ENCODE assay signal across 26 mouse cellular contexts in the genomic region with DNA sequence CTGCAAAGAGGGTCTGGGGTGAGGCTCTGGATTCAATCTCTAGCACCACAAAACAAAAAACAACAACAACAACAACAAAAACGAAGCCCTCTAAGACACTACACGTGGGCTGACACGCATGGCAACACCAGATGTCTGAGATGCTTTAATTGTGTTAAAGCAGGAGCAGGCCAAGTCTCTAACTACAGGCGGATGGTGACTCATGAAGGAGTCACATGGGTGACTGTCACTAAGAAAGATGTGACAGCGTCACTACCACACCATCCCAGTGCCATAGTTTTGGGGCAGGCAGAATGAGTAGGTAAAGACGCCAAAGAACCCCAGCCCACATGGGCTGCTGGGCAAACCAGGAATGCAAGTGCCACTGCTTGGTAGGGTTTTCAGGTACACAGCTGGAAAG. TPM values are rescaled to one million over a fixed set of nuclear protein-coding genes. Genes with fewer than 3 reads are reported as not detected.
DNase-seq lines count a peak whose midpoint lies in the region; TF ChIP-seq lines count a peak whose summit lies in the region.
"Had no signal": no experiment of that assay in that cellular context is flagged by ENCODE, and none has a peak within 500 bp of the region (broad histone marks: within the 10 kb centered on the region; RNA-seq: fewer than 3 reads in every experiment).

No protein-coding gene starts in this region.

- no peak overlapping the region for H3K4me3 ChIP-seq in bone marrow macrophage, adult 2 months (ENCODE audit: insufficient read depth, low read length)
- no peak overlapping the region for H3K4me3 ChIP-seq in midbrain, embryonic 10.5 days
- H3K4me3 ChIP-seq: embryonic facial prominence, embryonic 12.5 days; heart, embryonic 13.5 days; limb, embryonic 12.5 days; liver, embryonic 15.5 days; neural tube, embryonic 13.5 days had no signal

- TF ChIP-seq POLR2A in bone marrow macrophage, adult 2 months (IDR thresholded peaks at IDR 0.05; ENCODE audit: borderline replicate concordance, low read depth, low read length): no peak

- H3K4me1 ChIP-seq in bone marrow macrophage, adult 2 months (ENCODE audit: control insufficient read depth, insufficient read depth, low read length): peaks cover 25% of the 10 kb centered on the region
- H3K4me1 ChIP-seq in midbrain, embryonic 10.5 days: peaks cover 2% of the 10 kb centered on the region; the same call in 1 of the 2 replicates
- H3K4me1 ChIP-seq: embryonic facial prominence, embryonic 12.5 days had no signal

- 90% methylated on average over 6 of the region's 6 CpGs for WGBS in midbrain, embryonic 10.5 days

- peak overlapping the region; percentile 22; the same call in 1 of the 2 replicates for H3K27ac ChIP-seq in bone marrow macrophage, adult 2 months (ENCODE audit: insufficient read depth, low read depth, low read length)
- no peak overlapping the region for H3K27ac ChIP-seq in midbrain, embryonic 10.5 days (replicated peaks)
- H3K27ac ChIP-seq: embryonic facial prominence, embryonic 12.5 days; hindbrain, embryonic 14.5 days; limb, embryonic 12.5 days; liver, embryonic 15.5 days; neural tube, embryonic 13.5 days had no signal

- H3K36me3 ChIP-seq in midbrain, embryonic 10.5 days: no peaks in the 10 kb centered on the region
- H3K36me3 ChIP-seq: embryonic facial prominence, embryonic 12.5 days; heart, embryonic 13.5 days; limb, embryonic 12.5 days; liver, embryonic 15.5 days; neural tube, embryonic 13.5 days had no signal

- TF ChIP-seq CTCF in bone marrow macrophage, adult 2 months (IDR thresholded peaks at IDR 0.05; ENCODE audit: low read depth, low read length): no peak

- H3K27me3 ChIP-seq in midbrain, embryonic 10.5 days (ENCODE audit: low read depth, poor library complexity, severe bottlenecking): peaks cover 8% of the 10 kb centered on the region; the same call in 1 of the 2 replicates
- H3K27me3 ChIP-seq: embryonic facial prominence, embryonic 12.5 days; heart, embryonic 13.5 days; limb, embryonic 12.5 days; neural tube, embryonic 13.5 days; Patski had no signal

- peak; percentile 24 for DNase-seq in adrenal gland, postnatal 25 days
- DNase-seq in adrenal gland, postnatal 10 days: no peak
- DNase-seq in layer of hippocampus, adult 9-11 months: peak; percentile 44
- DNase-seq in layer of hippocampus, postnatal 14 days (ENCODE audit: low spot score in 2 of 2): no peak
- peak; percentile 47 for DNase-seq in 3T3-L1 (ENCODE audit: low read depth, low spot score)
- no peak for DNase-seq in midbrain, embryonic 10.5 days (ENCODE audit: low spot score)
- DNase-seq in kidney, postnatal 14 days: no peak
- DNase-seq: cerebellum, adult 9-11 months; embryo, embryonic 11 days; heart, postnatal 10 days; kidney, adult 9 months; kidney, postnatal 25 days; lung, embryonic 14.5 days; lung, postnatal 14 days; right cerebral cortex, postnatal 4 days; thymus, adult 18-20 months; thymus, postnatal 25 days had no signal

- H3K9me3 ChIP-seq in midbrain, embryonic 10.5 days (replicated peaks): no peaks in the 10 kb centered on the region
- H3K9me3 ChIP-seq: embryonic facial prominence, embryonic 12.5 days; G1E; heart, embryonic 13.5 days; limb, embryonic 12.5 days; liver, embryonic 15.5 days; neural tube, embryonic 13.5 days had no signal

RNA-seq across cellular contexts. Expression of gene Klc1, which starts 6.2 kb away (rescaled TPM):
- 118 and 144 TPM in 2 replicates for total RNA-seq in adrenal gland, postnatal 25 days (2021)
- 100 to 1,000 TPM in 1 of 2 experiments, 10 to 100 TPM in 1; 94.0 to 133 TPM for total RNA-seq in adrenal gland, postnatal 10 days (2021)
- total RNA-seq in layer of hippocampus, postnatal 14 days (2021): 100 to 1,000 TPM; 826 to 832 TPM
- polyA plus RNA-seq in bone marrow macrophage, adult 2 months (2012; ENCODE audit: insufficient read depth, insufficient read length, missing spikeins): 70.9 and 71.7 TPM in 2 replicates
- polyA plus RNA-seq in midbrain, embryonic 10.5 days (2016; fragmentation: Nextera tagmentation; extraction: Ambion mirVana): 189 and 265 TPM in 2 replicates

RNA-seq across cellular contexts. Expression of gene Apopt1, which starts 39.4 kb away (rescaled TPM):
- 69.6 and 71.2 TPM in 2 replicates for total RNA-seq in adrenal gland, postnatal 25 days (2021)
- total RNA-seq in adrenal gland, postnatal 10 days (2021): 10 to 100 TPM; 69.0 to 72.8 TPM
- 10 to 100 TPM; 38.5 to 40.0 TPM for total RNA-seq in layer of hippocampus, postnatal 14 days (2021)
- 34.5 and 38.7 TPM in 2 replicates for polyA plus RNA-seq in bone marrow macrophage, adult 2 months (2012; ENCODE audit: insufficient read depth, insufficient read length, missing spikeins)
- polyA plus RNA-seq in midbrain, embryonic 10.5 days (2016; fragmentation: Nextera tagmentation; extraction: Ambion mirVana): 59.8 and 59.9 TPM in 2 replicates

RNA-seq across cellular contexts. Expression of gene Bag5, which starts 39.4 kb away (rescaled TPM):
- 34.8 and 36.2 TPM in 2 replicates for total RNA-seq in adrenal gland, postnatal 25 days (2021)
- total RNA-seq in adrenal gland, postnatal 10 days (2021): 10 to 100 TPM; 32.1 to 35.4 TPM
- total RNA-seq in layer of hippocampus, postnatal 14 days (2021): 10 to 100 TPM; 42.0 to 44.4 TPM
- polyA plus RNA-seq in bone marrow macrophage, adult 2 months (2012; ENCODE audit: insufficient read depth, insufficient read length, missing spikeins): 15.1 and 18.1 TPM in 2 replicates
- 57.2 and 62.0 TPM in 2 replicates for polyA plus RNA-seq in midbrain, embryonic 10.5 days (2016; fragmentation: Nextera tagmentation; extraction: Ambion mirVana)

Comparison
In these comparisons a context has a peak if more than half of its experiments do, and no peak if none do; other contexts are left out.
1. DNase-seq: peak in adrenal gland, postnatal 25 days (single experiment), layer of hippocampus, adult 9-11 months (single experiment) and 3T3-L1 (single experiment); none in adrenal gland, postnatal 10 days (single experiment), layer of hippocampus, postnatal 14 days (0 of 2), midbrain, embryonic 10.5 days (single experiment) and kidney, postnatal 14 days (single experiment).